Mouse (Mus musculus) erythroblast, embryonic 14.5 days (primary cell): ENCODE results near the gene Pdss2. TPM values are rescaled to one million over a fixed set of nuclear protein-coding genes. Genes with fewer than 3 reads are reported as not detected.

Experiments used
- H3K27me3 ChIP-seq: 2 replicates; pipeline ENCODE4 v1.6.1; 2012; ENCODE audit warnings: inconsistent platforms; ENCODE audit not compliant: control insufficient read depth
- H3K36me3 ChIP-seq: 2 replicates; pipeline ENCODE4 v1.6.1; 2012; ENCODE audit warnings: mild to moderate bottlenecking, inconsistent platforms; ENCODE audit not compliant: control insufficient read depth
- H3K4me1 ChIP-seq: 2 replicates; pipeline ENCODE4 v1.6.1; 2012; ENCODE audit warnings: inconsistent platforms; ENCODE audit not compliant: control insufficient read depth
- H3K4me3 ChIP-seq: replicated peaks from 2 replicates; pipeline ENCODE3; 2012; ENCODE audit warnings: moderate library complexity, mild to moderate bottlenecking, inconsistent platforms
- H3K9me3 ChIP-seq: 2 replicates; pipeline ENCODE4 v1.6.1; 2012; ENCODE audit warnings: low read length, inconsistent platforms, mixed read lengths; ENCODE audit not compliant: control insufficient read depth
- GATA1 ChIP-seq: IDR thresholded peaks from 2 replicates; pipeline ENCODE4 v1.6.1; 2012; ENCODE audit warnings: low read length, inconsistent platforms, mixed read lengths
- TAL1 ChIP-seq: IDR thresholded peaks from 3 replicates; pipeline ENCODE4 v1.6.1; 2012; ENCODE audit warnings: low read length, inconsistent platforms, mixed read lengths
- polyA plus RNA-seq: library from polyadenylated mRNA; stranded (reverse); fragments of >175 nt; gene quantifications from 2 replicates; pipeline ENCODE4 v1.2.3, GENCODE M21; 2012

Gene Pdss2
- 0.33 and 0.46 TPM in 2 replicates for polyA plus RNA-seq

DNA sequence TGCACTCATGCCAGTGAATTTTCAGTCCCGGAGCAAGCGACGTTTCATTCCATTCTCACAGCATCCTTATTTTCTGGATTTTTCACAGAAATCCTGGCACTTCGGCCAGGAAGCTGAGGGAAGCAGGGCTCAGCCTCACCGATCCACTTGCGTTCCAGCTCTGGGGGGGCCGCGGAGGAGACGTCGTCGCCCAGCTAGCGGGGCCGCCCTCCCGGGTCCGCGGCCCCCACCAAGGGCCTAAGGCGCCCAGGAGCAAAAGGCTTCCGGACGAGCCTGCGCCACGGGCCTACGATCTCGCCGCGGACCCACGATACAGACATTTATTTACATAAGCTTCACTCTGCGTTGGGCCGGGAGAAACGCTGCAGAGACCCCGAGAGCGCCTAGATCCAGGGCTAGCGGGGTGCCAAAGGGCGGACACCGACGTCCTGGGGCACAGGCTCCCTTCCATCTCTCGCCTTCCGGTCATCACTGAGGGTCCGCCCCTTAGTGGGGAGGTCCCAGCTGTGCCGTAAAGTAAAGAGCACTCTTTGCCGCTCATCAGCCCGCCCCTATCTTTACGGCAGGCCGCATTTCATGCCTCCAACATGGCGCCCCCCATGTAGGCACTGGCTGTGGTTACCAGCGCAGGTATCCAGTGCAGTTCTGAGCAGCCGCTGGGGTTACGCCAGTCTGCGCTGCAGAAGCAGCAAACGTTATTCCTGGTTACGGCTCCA lies at the start of gene Pdss2:
Gene Pdss2, plus strand, starts transcription at position 577 of the 716 bp plus-strand sequence.
- Histone ChIP-seq H3K4me1 (peaks cover 33% of the 10 kb centered on the region), H3K36me3 (peaks cover 3% of the 10 kb centered on the region; the same call in 1 of the 2 replicates), H3K9me3 (no peaks in the 10 kb centered on the region), H3K27me3 (no peaks in the 10 kb centered on the region), H3K4me3 (peak within 1 kb of the TSS; percentile 78)
- no peak for TF ChIP-seq GATA1

DNA sequence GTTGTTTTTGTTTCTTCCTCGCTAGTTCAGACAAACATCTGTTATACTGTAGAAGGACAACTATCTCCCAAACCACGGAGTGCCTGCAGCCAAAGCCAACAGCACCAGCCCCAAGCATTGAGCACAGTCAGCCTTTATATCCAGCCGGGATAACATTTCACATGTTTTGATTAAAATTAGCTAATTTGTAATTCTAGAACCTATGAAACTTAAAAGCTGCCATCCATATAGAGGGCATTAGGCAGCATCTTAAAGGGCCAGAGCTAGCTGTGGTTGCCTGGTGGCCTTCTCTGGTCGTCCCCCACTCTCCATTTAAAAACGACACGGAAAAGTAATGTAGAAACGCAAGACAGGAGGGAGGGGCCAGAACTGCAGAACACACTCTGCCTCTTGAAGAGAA lies 49.2 kb upstream of the Pdss2 start:
- no peaks in the 10 kb centered on the region for H3K36me3 ChIP-seq

DNA sequence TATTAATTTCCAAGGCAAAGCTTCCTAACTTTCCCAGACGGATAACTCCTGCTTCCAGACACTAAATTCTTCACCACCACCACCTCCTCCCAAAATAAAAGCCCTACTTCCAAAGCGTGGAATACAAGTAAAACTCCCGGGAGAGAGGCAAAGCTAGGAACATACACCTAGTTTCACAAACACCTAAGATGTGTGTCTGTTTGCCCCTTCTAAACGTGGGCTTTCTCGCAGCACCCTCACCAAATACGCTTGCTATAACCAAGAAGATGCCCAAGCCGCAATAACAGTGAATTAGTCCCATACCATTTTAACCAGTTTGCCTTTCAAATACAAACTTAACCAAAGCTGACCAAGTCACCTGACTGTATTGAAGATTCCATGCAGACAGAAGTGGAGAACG lies 48.7 kb upstream of the Pdss2 start:
- Histone ChIP-seq H3K9me3 (peaks cover 2% of the 10 kb centered on the region; the same call in 1 of the 2 replicates), H3K4me1 (no peaks in the 10 kb centered on the region; the same call in 1 of the 2 replicates), H3K27me3 (peaks cover 86% of the 10 kb centered on the region), H3K4me3 (no peak overlapping the region), H3K36me3 (no peaks in the 10 kb centered on the region)
- TF ChIP-seq TAL1 (no peak), GATA1 (no peak)

More for the DNA sequence above, 49.2 kb upstream of the Pdss2 start:
- Histone ChIP-seq H3K4me1 (no peaks in the 10 kb centered on the region; the same call in 1 of the 2 replicates), H3K9me3 (peaks cover 2% of the 10 kb centered on the region; the same call in 1 of the 2 replicates), H3K4me3 (no peak overlapping the region), H3K27me3 (peaks cover 81% of the 10 kb centered on the region)
- TF ChIP-seq TAL1 (no peak), GATA1 (no peak)

DNA sequence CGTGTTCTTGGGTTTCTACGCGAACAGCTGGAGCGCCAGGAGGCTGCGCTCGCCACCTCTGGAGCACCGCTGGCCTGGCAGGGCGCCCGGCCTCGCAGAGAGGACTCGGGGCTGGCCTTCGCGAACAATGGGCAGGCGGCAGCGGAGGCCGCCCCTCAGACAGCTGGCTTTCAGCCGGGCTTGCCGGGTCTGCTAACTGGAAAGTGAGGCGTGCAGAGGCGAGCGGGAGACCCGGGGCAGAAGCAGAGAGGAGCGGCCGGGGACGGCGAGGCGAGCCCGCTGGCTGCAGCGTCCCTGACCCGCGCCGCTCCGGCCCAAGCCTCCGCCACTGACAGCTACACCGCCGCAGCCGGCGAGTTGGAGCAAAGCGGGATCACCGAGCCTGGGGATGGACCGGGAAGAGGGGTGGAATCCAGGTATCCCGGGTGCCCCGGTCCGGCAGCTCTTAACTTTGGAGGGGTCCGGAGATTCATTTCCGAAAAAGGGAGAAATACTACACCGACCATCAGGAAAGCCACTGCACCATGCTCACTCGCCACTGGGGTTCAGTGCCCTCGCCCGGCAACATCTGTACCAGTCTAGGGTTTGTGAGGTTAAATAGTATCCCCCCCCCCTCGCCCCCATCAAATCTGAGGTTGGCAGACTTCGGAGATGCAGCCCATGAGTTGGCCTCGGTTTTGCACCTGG lies 48.0 kb upstream of the Pdss2 start:
- no peaks in the 10 kb centered on the region; the same call in 1 of the 2 replicates for H3K4me1 ChIP-seq
- H3K4me3 ChIP-seq, result no peak overlapping the region
- H3K36me3 ChIP-seq, result no peaks in the 10 kb centered on the region
- H3K9me3 ChIP-seq, result peaks cover 2% of the 10 kb centered on the region; the same call in 1 of the 2 replicates
- H3K27me3 ChIP-seq, result peaks cover 93% of the 10 kb centered on the region
- TF ChIP-seq GATA1 (no peak), TAL1 (no peak)

DNA sequence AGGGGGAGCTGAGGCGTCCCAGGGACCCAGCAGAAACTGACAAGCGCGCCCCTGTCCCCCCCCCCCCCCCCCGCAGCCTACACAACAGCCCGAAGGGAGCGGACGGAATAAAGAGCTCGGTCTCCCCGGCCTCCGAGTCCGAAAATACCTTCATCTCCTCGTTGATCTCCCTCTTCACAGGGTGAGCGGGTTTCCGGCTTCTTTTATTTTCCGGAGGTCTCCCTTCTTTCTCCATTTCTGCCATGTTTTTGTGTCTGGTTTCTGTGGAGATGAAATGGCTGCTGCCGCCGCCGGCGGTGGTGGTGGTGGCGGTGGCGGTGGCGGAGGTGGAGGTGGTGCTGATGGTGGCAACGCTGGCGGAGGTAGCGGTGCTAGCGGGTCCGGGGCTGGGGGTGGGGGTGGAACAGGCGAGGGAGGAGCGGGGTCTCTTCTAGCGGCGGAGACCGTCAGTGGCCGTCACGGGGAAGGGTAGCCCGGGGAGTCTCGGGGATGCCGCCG lies 47.4 kb upstream of the Pdss2 start:
- H3K4me3 ChIP-seq, result no peak overlapping the region
- peaks cover 94% of the 10 kb centered on the region for H3K27me3 ChIP-seq
- H3K4me1 ChIP-seq, result no peaks in the 10 kb centered on the region; the same call in 1 of the 2 replicates
- H3K9me3 ChIP-seq, result peaks cover 2% of the 10 kb centered on the region; the same call in 1 of the 2 replicates
- no peaks in the 10 kb centered on the region for H3K36me3 ChIP-seq
- TF ChIP-seq GATA1, result no peak
- TF ChIP-seq TAL1, result no peak

DNA sequence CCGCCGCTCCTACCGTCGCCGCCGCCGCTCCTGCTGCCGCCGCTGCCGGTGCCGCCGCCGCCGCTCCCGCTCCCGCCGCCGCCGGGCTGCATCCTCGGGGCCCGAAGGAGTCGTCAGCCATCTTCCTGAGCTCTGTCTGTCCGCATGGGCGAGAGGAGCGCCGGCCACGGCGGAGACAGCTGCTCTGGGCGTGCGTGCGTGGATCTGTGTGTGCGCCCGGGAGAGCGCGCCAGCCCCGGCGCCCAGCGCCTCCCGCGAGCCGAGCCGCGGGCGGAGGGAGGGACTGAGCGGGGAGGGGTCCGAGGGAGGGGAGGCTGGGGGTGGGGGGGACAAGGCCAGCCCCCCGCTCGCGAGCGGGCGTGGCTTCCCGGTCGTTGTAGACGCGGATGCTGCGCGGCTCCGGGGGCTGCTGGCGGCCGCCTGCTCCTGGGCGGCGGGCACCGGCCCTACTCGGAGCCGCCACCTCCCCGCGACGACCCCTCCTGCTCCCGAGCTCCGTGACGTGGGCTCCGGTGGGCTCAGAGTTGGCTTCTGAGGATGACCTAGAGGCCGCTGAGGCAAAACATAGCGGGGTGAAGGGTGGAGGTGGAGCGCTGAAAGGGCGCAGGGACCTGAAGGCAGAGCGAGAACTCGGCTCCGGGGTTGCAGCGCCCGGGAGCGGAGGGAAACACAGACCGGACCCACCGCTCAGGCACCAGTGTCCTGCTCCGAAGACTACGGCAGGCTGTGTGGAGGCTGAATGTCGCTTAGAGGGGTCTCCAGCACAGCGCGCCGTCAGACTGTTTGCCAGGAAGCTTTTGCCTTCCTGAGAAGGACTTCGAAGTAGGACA lies 46.7 kb upstream of the Pdss2 start, which contains the start of the genes Sobp and 9030612E09Rik:
Gene Sobp, minus strand, starts transcription at position 205 of the 830 bp plus-strand sequence.
Gene 9030612E09Rik, plus strand, starts transcription at position 379 of the 830 bp plus-strand sequence.
- no peak within 1 kb of the TSS for H3K4me3 ChIP-seq
- no peaks in the 10 kb centered on the region for H3K36me3 ChIP-seq
- H3K4me1 ChIP-seq, result no peaks in the 10 kb centered on the region; the same call in 1 of the 2 replicates
- peaks cover 2% of the 10 kb centered on the region; the same call in 1 of the 2 replicates for H3K9me3 ChIP-seq
- peaks cover 93% of the 10 kb centered on the region for H3K27me3 ChIP-seq
- no peak for TF ChIP-seq TAL1

DNA sequence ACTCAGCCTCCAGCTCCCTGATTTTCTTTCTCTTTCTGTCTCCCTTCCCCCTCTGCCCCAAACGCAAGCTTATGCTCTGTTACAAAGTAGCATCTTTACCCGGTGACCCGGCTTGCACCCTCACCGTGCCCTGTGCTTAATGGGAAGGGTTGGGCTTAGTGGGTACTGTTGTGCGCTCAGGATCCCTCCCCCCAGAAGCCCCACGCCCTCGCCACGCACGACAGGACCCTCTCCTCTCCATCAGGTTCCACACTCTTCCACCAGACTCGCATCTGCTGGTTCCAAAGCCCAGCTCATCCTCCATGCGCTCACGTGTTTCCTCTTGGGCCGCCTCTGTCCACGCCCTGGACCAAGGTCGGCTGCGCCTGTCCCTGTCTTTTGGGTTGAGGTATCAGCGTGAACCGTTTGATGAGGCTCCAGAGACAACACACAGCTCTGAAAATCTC lies 46.1 kb upstream of the Pdss2 start:
- TF ChIP-seq GATA1, result no peak
- no peak for TF ChIP-seq TAL1
- H3K4me3 ChIP-seq, result no peak overlapping the region
- peaks cover 2% of the 10 kb centered on the region; the same call in 1 of the 2 replicates for H3K9me3 ChIP-seq
- no peaks in the 10 kb centered on the region for H3K36me3 ChIP-seq
- no peaks in the 10 kb centered on the region; the same call in 1 of the 2 replicates for H3K4me1 ChIP-seq
- H3K27me3 ChIP-seq, result peaks cover 91% of the 10 kb centered on the region

DNA sequence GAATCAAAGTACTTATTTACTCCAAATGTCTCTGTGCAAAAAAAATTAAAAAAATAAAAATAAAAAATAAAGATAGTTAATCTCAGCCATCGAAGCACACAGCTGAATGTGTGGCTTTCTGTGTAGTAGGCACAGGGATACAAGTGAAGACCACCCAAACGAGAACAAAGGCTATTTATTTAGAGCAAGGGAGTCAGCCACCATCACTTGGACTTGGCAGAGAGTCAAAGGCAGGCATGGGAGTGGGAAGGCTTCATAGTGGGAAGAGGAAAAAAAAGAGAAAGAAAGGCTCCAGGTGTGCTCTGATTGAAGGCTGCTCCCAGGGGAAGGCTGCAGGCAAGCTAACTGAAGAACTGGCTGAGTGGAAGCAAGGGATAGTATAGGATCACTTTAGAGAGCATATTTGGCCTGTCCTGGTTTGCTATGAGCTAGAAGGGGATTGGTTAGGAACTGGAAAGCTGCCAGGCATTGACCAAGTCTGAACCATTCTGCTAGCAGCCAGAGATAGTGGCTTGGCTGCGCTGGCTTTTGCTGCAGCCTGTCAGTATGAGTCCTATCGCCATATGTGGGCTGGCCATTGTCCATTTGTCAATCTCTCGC lies 40.9 kb upstream of the Pdss2 start:
- H3K27me3 ChIP-seq, result peaks cover 43% of the 10 kb centered on the region
- TF ChIP-seq TAL1 (no peak), GATA1 (no peak)

More for the DNA sequence above, 40.9 kb upstream of the Pdss2 start:
- Histone ChIP-seq H3K4me3 (no peak overlapping the region), H3K4me1 (no peaks in the 10 kb centered on the region), H3K9me3 (no peaks in the 10 kb centered on the region), H3K36me3 (no peaks in the 10 kb centered on the region)
